Mouse (Mus musculus) kidney, adult 10 weeks (tissue): ENCODE data around the gene Minos1. TPM values are rescaled to one million over a fixed set of nuclear protein-coding genes. Genes with fewer than 3 reads are reported as not detected.

ENCODE experiments used
- polyA plus RNA-seq: library from polyadenylated mRNA; stranded (reverse); fragments of 350-450 nt; fragmentation: Illumina TruSeq; extraction: RNeasy Lipid Tissue Mini Kit (QIAGEN cat#74804); gene quantifications from one replicate; pipeline ENCODE4 v1.2.3, GENCODE M21; 2014; ENCODE audit warnings: low read depth, low replicate concordance

The Minos1 gene
- 336 TPM for polyA plus RNA-seq

GRCm38 (mm10) chr4:139130701-139131549 is at the start of gene Minos1:
Gene Minos1 (minus strand): TSS chr4:139131113.

GRCm38 (mm10) chr4:139092356-139093195 is 38.3 kb downstream of the Minos1 start, which contains the start of gene Nbl1:
Gene Nbl1 (minus strand): TSS chr4:139092993.

GRCm38 (mm10) chr4:139075041-139075711 is 55.7 kb downstream of the Minos1 start, which contains the start of gene Htr6:
Gene Htr6 (minus strand): TSS chr4:139075570.

Other genes with a start within 250 kb of the Minos1 start
- 2.3 TPM for gene Otud3, start 217.2 kb downstream of the Minos1 start, polyA plus RNA-seq
- gene Rnf186, start 164.0 kb downstream of the Minos1 start, polyA plus RNA-seq, result 2.2 TPM
- 3.3 TPM for gene Tmco4, start 158.2 kb downstream of the Minos1 start, polyA plus RNA-seq
- gene Htr6, start 55.5 kb downstream of the Minos1 start, polyA plus RNA-seq, result not detected
- gene Nbl1, start 38.1 kb downstream of the Minos1 start, polyA plus RNA-seq, result 0.24 TPM
- 30.0 TPM for gene Capzb, start 61.8 kb upstream of the Minos1 start, polyA plus RNA-seq
- gene Pqlc2, start 179.6 kb upstream of the Minos1 start, polyA plus RNA-seq, result 1.6 TPM
- 1.7 TPM for gene Akr7a5, start 179.6 kb upstream of the Minos1 start, polyA plus RNA-seq
- 11.6 TPM for gene Mrto4, start 221.5 kb upstream of the Minos1 start, polyA plus RNA-seq
- gene Emc1, start 221.5 kb upstream of the Minos1 start, polyA plus RNA-seq, result 4.4 TPM
- gene Ubr4, start 221.5 kb upstream of the Minos1 start, polyA plus RNA-seq, result 3.9 TPM